Mouse (Mus musculus) thymus, adult 2 months (tissue): Measurements from ENCODE around the gene Psmg4.

ENCODE experiments used
- CTCF ChIP-seq: fragments of 200-500 bp; IDR thresholded peaks from 2 replicates; pipeline ENCODE4 v1.5.1; 2012; ENCODE audit warnings: mild to moderate bottlenecking, control low read depth, low read length, moderate library complexity, borderline replicate concordance; ENCODE audit not compliant: control insufficient read depth, poor library complexity, insufficient read depth; ENCODE audit errors: extremely low read depth
- POLR2A ChIP-seq: fragments of 200-500 bp; IDR thresholded peaks from 2 replicates; pipeline ENCODE4 v1.6.1; 2012; ENCODE audit warnings: mild to moderate bottlenecking, low read length, control low read depth, moderate library complexity; ENCODE audit not compliant: control insufficient read depth, poor library complexity, insufficient read depth; ENCODE audit errors: extremely low read depth

DNA sequence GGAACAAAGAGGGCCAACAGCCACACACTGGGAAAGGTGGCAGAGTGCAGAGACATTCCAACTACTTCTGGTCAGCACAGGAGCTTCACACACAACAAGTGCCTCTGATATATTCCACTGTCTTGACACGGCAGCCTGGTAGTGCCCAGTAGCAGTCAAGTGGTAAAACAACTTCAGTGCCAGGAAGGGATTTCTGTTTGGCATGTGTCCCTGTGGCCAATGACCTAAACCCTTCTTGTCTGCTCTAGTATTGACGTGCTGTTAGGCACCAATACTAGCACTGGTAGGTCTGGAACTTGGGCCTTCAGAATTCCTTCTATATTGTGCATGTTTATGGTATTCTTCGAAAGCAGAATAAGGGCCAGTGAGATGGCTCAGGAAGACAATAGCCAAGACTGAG, 42.5 kb downstream of the Psmg4 start:
- TF ChIP-seq CTCF (no peak), POLR2A (no peak)
